Mouse (Mus musculus): ENCODE measurements around the gene Rhbdd1. TPM values are rescaled to one million over a fixed set of nuclear protein-coding genes. Genes with fewer than 3 reads are reported as not detected.

Gene Rhbdd1
- polyA plus RNA-seq, 1 experiment from 2014 or later: 7.2 TPM

GRCm38 (mm10) chr1:82415641-82416040, 99.4 kb downstream of the Rhbdd1 start:
- ATAC-seq (ENCODE audit: low FRiP score): no peak
- 76% methylated on average over 4 of the region's 4 CpGs for WGBS

GRCm38 (mm10) chr1:82427729-82428128, 111.5 kb downstream of the Rhbdd1 start:
- DNase-seq (ENCODE audit: low spot score, missing footprints): peak; percentile 47
- no peaks in the 10 kb centered on the region for H3K9me3 ChIP-seq (ENCODE audit: control insufficient read depth, low read length)
- H3K27ac ChIP-seq (ENCODE audit: low read depth, low read length): no peak overlapping the region
- H3K4me1 ChIP-seq (ENCODE audit: control insufficient read depth, insufficient read depth, low read length): no peaks in the 10 kb centered on the region
- no peak overlapping the region for H3K4me2 ChIP-seq
- WGBS: 91% methylated on average over 5 of the region's 5 CpGs
- no peak overlapping the region for H3K9ac ChIP-seq (ENCODE audit: low read length)
- no peaks in the 10 kb centered on the region for H3K27me3 ChIP-seq (ENCODE audit: control insufficient read depth, insufficient read depth, low read length)
- no peak overlapping the region for H3K4me3 ChIP-seq (ENCODE audit: low read depth, low read length)
- ATAC-seq (ENCODE audit: low FRiP score): no peak
- no peaks in the 10 kb centered on the region for H3K36me3 ChIP-seq (ENCODE audit: control insufficient read depth, insufficient read depth, low read length)

More at GRCm38 (mm10) chr1:82415641-82416040, 99.4 kb downstream of the Rhbdd1 start:
- peaks cover 5% of the 10 kb centered on the region; the same call in 1 of the 2 replicates for H3K4me1 ChIP-seq (ENCODE audit: control insufficient read depth, insufficient read depth, low read length)
- no peak overlapping the region for H3K4me3 ChIP-seq (ENCODE audit: low read depth, low read length)
- H3K9ac ChIP-seq (ENCODE audit: low read length): no peak overlapping the region
- no peaks in the 10 kb centered on the region for H3K36me3 ChIP-seq (ENCODE audit: control insufficient read depth, insufficient read depth, low read length)
- H3K9me3 ChIP-seq (ENCODE audit: control insufficient read depth, low read length): no peaks in the 10 kb centered on the region
- DNase-seq (ENCODE audit: low spot score, missing footprints): peak; percentile 76
- H3K27ac ChIP-seq (ENCODE audit: low read depth, low read length): no peak overlapping the region
- H3K4me2 ChIP-seq: no peak overlapping the region
- H3K27me3 ChIP-seq (ENCODE audit: control insufficient read depth, insufficient read depth, low read length): no peaks in the 10 kb centered on the region

GRCm38 (mm10) chr1:82429061-82429460, 112.8 kb downstream of the Rhbdd1 start:
- Histone ChIP-seq H3K9ac (ENCODE audit: low read length) (no peak overlapping the region), H3K4me1 (ENCODE audit: control insufficient read depth, insufficient read depth, low read length) (no peaks in the 10 kb centered on the region), H3K27me3 (ENCODE audit: control insufficient read depth, insufficient read depth, low read length) (no peaks in the 10 kb centered on the region), H3K4me2 (no peak overlapping the region), H3K27ac (ENCODE audit: low read depth, low read length) (no peak overlapping the region), H3K9me3 (ENCODE audit: control insufficient read depth, low read length) (no peaks in the 10 kb centered on the region), H3K4me3 (ENCODE audit: low read depth, low read length) (no peak overlapping the region), H3K36me3 (ENCODE audit: control insufficient read depth, insufficient read depth, low read length) (no peaks in the 10 kb centered on the region)
- WGBS: 75% methylated on average over 1 of the region's 1 CpGs
- ATAC-seq (ENCODE audit: low FRiP score): no peak
- peak; percentile 51 for DNase-seq (ENCODE audit: low spot score, missing footprints)

GRCm38 (mm10) chr1:82432919-82433648, 116.8 kb downstream of the Rhbdd1 start:
- Histone ChIP-seq H3K36me3 (ENCODE audit: control insufficient read depth, insufficient read depth, low read length) (no peaks in the 10 kb centered on the region), H3K4me3 (ENCODE audit: low read depth, low read length) (no peak overlapping the region), H3K9ac (ENCODE audit: low read length) (no peak overlapping the region), H3K27ac (ENCODE audit: low read depth, low read length) (no peak overlapping the region), H3K9me3 (ENCODE audit: control insufficient read depth, low read length) (no peaks in the 10 kb centered on the region), H3K4me1 (ENCODE audit: control insufficient read depth, insufficient read depth, low read length) (no peaks in the 10 kb centered on the region), H3K27me3 (ENCODE audit: control insufficient read depth, insufficient read depth, low read length) (no peaks in the 10 kb centered on the region), H3K4me2 (no peak overlapping the region)
- DNase-seq (ENCODE audit: low spot score, missing footprints) (peak; percentile 89), ATAC-seq (ENCODE audit: low FRiP score) (peak; percentile 77)
- 68% methylated on average over 15 of the region's 15 CpGs for WGBS

- ATAC-seq (ENCODE audit: low FRiP score) (no peak), DNase-seq (ENCODE audit: low spot score, missing footprints) (no peak)
- H3K36me3 ChIP-seq (ENCODE audit: control insufficient read depth, insufficient read depth, low read length): no peaks in the 10 kb centered on the region
- H3K4me1 ChIP-seq (ENCODE audit: control insufficient read depth, insufficient read depth, low read length): no peaks in the 10 kb centered on the region
- 82% methylated on average over 5 of the region's 5 CpGs for WGBS
- no peak overlapping the region for H3K9ac ChIP-seq (ENCODE audit: low read length)
- H3K27me3 ChIP-seq (ENCODE audit: control insufficient read depth, insufficient read depth, low read length): no peaks in the 10 kb centered on the region
- no peak overlapping the region for H3K4me2 ChIP-seq
- H3K9me3 ChIP-seq (ENCODE audit: control insufficient read depth, low read length): no peaks in the 10 kb centered on the region
- no peak overlapping the region for H3K4me3 ChIP-seq (ENCODE audit: low read depth, low read length)
- H3K27ac ChIP-seq (ENCODE audit: low read depth, low read length): no peak overlapping the region
Observed at GRCm38 (mm10) chr1:82433649-82434005, 117.4 kb downstream of the Rhbdd1 start.

GRCm38 (mm10) chr1:82437273-82437672, 121.0 kb downstream of the Rhbdd1 start:
- WGBS: 78% methylated on average over 3 of the region's 3 CpGs
- H3K4me3 ChIP-seq (ENCODE audit: low read depth, low read length): no peak overlapping the region
- H3K27me3 ChIP-seq (ENCODE audit: control insufficient read depth, insufficient read depth, low read length): no peaks in the 10 kb centered on the region
- no peak for DNase-seq (ENCODE audit: low spot score, missing footprints)
- H3K9ac ChIP-seq (ENCODE audit: low read length): no peak overlapping the region
- ATAC-seq (ENCODE audit: low FRiP score): no peak
- H3K4me2 ChIP-seq: no peak overlapping the region
- H3K27ac ChIP-seq (ENCODE audit: low read depth, low read length): no peak overlapping the region
- H3K9me3 ChIP-seq (ENCODE audit: control insufficient read depth, low read length): no peaks in the 10 kb centered on the region
- H3K4me1 ChIP-seq (ENCODE audit: control insufficient read depth, insufficient read depth, low read length): no peaks in the 10 kb centered on the region
- H3K36me3 ChIP-seq (ENCODE audit: control insufficient read depth, insufficient read depth, low read length): no peaks in the 10 kb centered on the region

GRCm38 (mm10) chr1:82440123-82440522, 123.9 kb downstream of the Rhbdd1 start:
- Histone ChIP-seq H3K27ac (ENCODE audit: low read depth, low read length) (no peak overlapping the region), H3K4me3 (ENCODE audit: low read depth, low read length) (no peak overlapping the region), H3K4me2 (no peak overlapping the region), H3K9me3 (ENCODE audit: control insufficient read depth, low read length) (no peaks in the 10 kb centered on the region), H3K27me3 (ENCODE audit: control insufficient read depth, insufficient read depth, low read length) (no peaks in the 10 kb centered on the region), H3K4me1 (ENCODE audit: control insufficient read depth, insufficient read depth, low read length) (no peaks in the 10 kb centered on the region), H3K36me3 (ENCODE audit: control insufficient read depth, insufficient read depth, low read length) (no peaks in the 10 kb centered on the region), H3K9ac (ENCODE audit: low read length) (no peak overlapping the region)
- DNase-seq (ENCODE audit: low spot score, missing footprints) (peak; percentile 51), ATAC-seq (ENCODE audit: low FRiP score) (no peak)
- 83% methylated on average over 1 of the region's 1 CpGs for WGBS

- Histone ChIP-seq H3K4me1 (ENCODE audit: control insufficient read depth, insufficient read depth, low read length) (no peaks in the 10 kb centered on the region), H3K9ac (ENCODE audit: low read length) (no peak overlapping the region), H3K4me2 (no peak overlapping the region), H3K4me3 (ENCODE audit: low read depth, low read length) (no peak overlapping the region), H3K9me3 (ENCODE audit: control insufficient read depth, low read length) (no peaks in the 10 kb centered on the region), H3K27ac (ENCODE audit: low read depth, low read length) (no peak overlapping the region), H3K27me3 (ENCODE audit: control insufficient read depth, insufficient read depth, low read length) (no peaks in the 10 kb centered on the region), H3K36me3 (ENCODE audit: control insufficient read depth, insufficient read depth, low read length) (no peaks in the 10 kb centered on the region)
- no peak for DNase-seq (ENCODE audit: low spot score, missing footprints)
- WGBS: 86% methylated on average over 4 of the region's 4 CpGs
- no peak for ATAC-seq (ENCODE audit: low FRiP score)
Observed at GRCm38 (mm10) chr1:82443517-82443916, 127.3 kb downstream of the Rhbdd1 start.

- ATAC-seq (ENCODE audit: low FRiP score) (no peak), DNase-seq (ENCODE audit: low spot score, missing footprints) (no peak)
- Histone ChIP-seq H3K36me3 (ENCODE audit: control insufficient read depth, insufficient read depth, low read length) (no peaks in the 10 kb centered on the region), H3K4me2 (no peak overlapping the region), H3K27me3 (ENCODE audit: control insufficient read depth, insufficient read depth, low read length) (no peaks in the 10 kb centered on the region), H3K4me1 (ENCODE audit: control insufficient read depth, insufficient read depth, low read length) (no peaks in the 10 kb centered on the region), H3K9ac (ENCODE audit: low read length) (no peak overlapping the region), H3K9me3 (ENCODE audit: control insufficient read depth, low read length) (no peaks in the 10 kb centered on the region), H3K4me3 (ENCODE audit: low read depth, low read length) (no peak overlapping the region), H3K27ac (ENCODE audit: low read depth, low read length) (no peak overlapping the region)
- WGBS: 93% methylated on average over 7 of the region's 7 CpGs
Observed at GRCm38 (mm10) chr1:82446049-82446448, 129.8 kb downstream of the Rhbdd1 start.
